30 mouse cellular contexts compared by ENCODE assay signal in genomic region chr12:28186695-28187094, GRCm38 (mm10).
"Had no signal": no experiment of that assay in that cellular context is flagged by ENCODE, and none has a peak within 500 bp of the region (broad histone marks: within the 10 kb centered on the region; RNA-seq: fewer than 3 reads in every experiment).

No protein-coding gene starts in this region.

- H3K4me3 ChIP-seq: limb, embryonic 10.5 days; limb, embryonic 12.5 days; limb, embryonic 13.5 days; limb, embryonic 15.5 days; liver, embryonic 12.5 days; liver, embryonic 13.5 days; liver, embryonic 15.5 days; lung, embryonic 15.5 days; megakaryocyte, embryonic 14.5 days; midbrain, embryonic 10.5 days; midbrain, embryonic 12.5 days; midbrain, embryonic 13.5 days; midbrain, embryonic 15.5 days; myocyte; neural tube, embryonic 12.5 days had no signal

- H3K27ac ChIP-seq: limb, embryonic 10.5 days; limb, embryonic 12.5 days; limb, embryonic 13.5 days; limb, embryonic 15.5 days; liver, embryonic 12.5 days; liver, embryonic 13.5 days; liver, embryonic 14.5 days; liver, embryonic 15.5 days; lung, embryonic 15.5 days; macrophage; midbrain, embryonic 10.5 days; midbrain, embryonic 12.5 days; midbrain, embryonic 13.5 days; midbrain, embryonic 15.5 days; neural tube, embryonic 12.5 days had no signal

- H3K9me3 ChIP-seq: liver, embryonic 15.5 days; lung, embryonic 15.5 days had no signal

- H3K4me1 ChIP-seq: limb, embryonic 10.5 days; limb, embryonic 12.5 days; limb, embryonic 13.5 days; limb, embryonic 15.5 days; liver, embryonic 12.5 days; liver, embryonic 13.5 days; liver, embryonic 15.5 days; lung, embryonic 15.5 days; megakaryocyte, embryonic 14.5 days; midbrain, embryonic 10.5 days; midbrain, embryonic 12.5 days; midbrain, embryonic 13.5 days; midbrain, embryonic 15.5 days; neural tube, embryonic 12.5 days had no signal

- H3K36me3 ChIP-seq: limb, embryonic 10.5 days; limb, embryonic 12.5 days; limb, embryonic 15.5 days; liver, embryonic 12.5 days; liver, embryonic 13.5 days; liver, embryonic 15.5 days; lung, embryonic 15.5 days; midbrain, embryonic 10.5 days; midbrain, embryonic 12.5 days; midbrain, embryonic 13.5 days; midbrain, embryonic 15.5 days; neural tube, embryonic 12.5 days had no signal

- H3K27me3 ChIP-seq: limb, embryonic 12.5 days; limb, embryonic 13.5 days; limb, embryonic 15.5 days; liver, embryonic 12.5 days; liver, embryonic 13.5 days; liver, embryonic 15.5 days; lung, embryonic 15.5 days; megakaryocyte, embryonic 14.5 days; midbrain, embryonic 12.5 days; midbrain, embryonic 13.5 days; midbrain, embryonic 15.5 days; neural tube, embryonic 12.5 days had no signal

- H3K4me2 ChIP-seq: limb, embryonic 12.5 days; limb, embryonic 13.5 days; limb, embryonic 15.5 days; liver, embryonic 11.5 days; liver, embryonic 12.5 days; liver, embryonic 13.5 days; liver, embryonic 15.5 days; lung, embryonic 14.5 days; lung, embryonic 15.5 days; midbrain, embryonic 11.5 days; midbrain, embryonic 12.5 days; midbrain, embryonic 13.5 days; midbrain, embryonic 15.5 days; neural tube, embryonic 12.5 days had no signal

- H3K9ac ChIP-seq: limb, embryonic 12.5 days; limb, embryonic 13.5 days; limb, embryonic 15.5 days; liver, embryonic 12.5 days; liver, embryonic 13.5 days; liver, embryonic 14.5 days; liver, embryonic 15.5 days; liver, postnatal 0 days; lung, embryonic 14.5 days; lung, embryonic 15.5 days; midbrain, embryonic 12.5 days; midbrain, embryonic 13.5 days; midbrain, embryonic 15.5 days; neural tube, embryonic 12.5 days had no signal

- DNase-seq: left cerebral cortex, postnatal 4 days; liver; liver, embryonic 13.5 days; liver, postnatal 0 days; lung, adult 18-20 months; lung, adult 2 months; lung, embryonic 14.5 days; lung, postnatal 10 days; lung, postnatal 14 days; lung, postnatal 36 days; lung, postnatal 4 days; midbrain, embryonic 14.5 days had no signal
